Mouse (Mus musculus) testis, adult 2 months (tissue): ENCODE measurements around the gene Cyp1b1. TPM values are rescaled to one million over a fixed set of nuclear protein-coding genes. Genes with fewer than 3 reads are reported as not detected.

ENCODE experiments used
- H3K27ac ChIP-seq: fragments of 200-500 bp; 2 replicates; pipeline ENCODE4 v1.5.1; 2012; ENCODE audit warnings: low read depth, low read length; ENCODE audit not compliant: control insufficient read depth, insufficient read depth
- H3K27me3 ChIP-seq: fragments of 200-500 bp; 2 replicates; pipeline ENCODE4 v1.6.1; 2012; ENCODE audit warnings: mild to moderate bottlenecking, low read length, moderate library complexity; ENCODE audit not compliant: control insufficient read depth, insufficient read depth
- H3K36me3 ChIP-seq: fragments of 200-500 bp; 2 replicates; pipeline ENCODE4 v1.6.1; 2012; ENCODE audit warnings: mild to moderate bottlenecking, low read length; ENCODE audit not compliant: control insufficient read depth, insufficient read depth
- H3K4me1 ChIP-seq: fragments of 200-500 bp; 2 replicates; pipeline ENCODE4 v1.6.1; 2012; ENCODE audit warnings: low read length; ENCODE audit not compliant: control insufficient read depth, insufficient read depth
- H3K4me3 ChIP-seq: fragments of 200-500 bp; 2 replicates; pipeline ENCODE4 v1.5.1; 2012; ENCODE audit warnings: low read depth, mild to moderate bottlenecking, low read length, moderate library complexity, mixed read lengths; ENCODE audit not compliant: control insufficient read depth
- CTCF ChIP-seq: fragments of 200-500 bp; IDR thresholded peaks from 2 replicates; pipeline ENCODE4 v1.5.1; 2012; ENCODE audit warnings: low read depth, mild to moderate bottlenecking, inconsistent platforms, low read length, moderate library complexity; ENCODE audit not compliant: control insufficient read depth, insufficient read depth, insufficient replicate concordance
- POLR2A ChIP-seq: fragments of 200-500 bp; IDR thresholded peaks from 2 replicates; pipeline ENCODE4 v1.6.1; 2012; ENCODE audit warnings: low read depth, mild to moderate bottlenecking, inconsistent platforms, low read length, moderate library complexity; ENCODE audit not compliant: control insufficient read depth
- polyA plus RNA-seq: library from polyadenylated mRNA; depleted of rRNA; stranded (reverse); fragments of >200 nt; gene quantifications from 2 replicates; pipeline ENCODE4 v1.2.3, GENCODE M21; 2012

The Cyp1b1 gene
- polyA plus RNA-seq, 1 experiment: 34.0 TPM

DNA sequence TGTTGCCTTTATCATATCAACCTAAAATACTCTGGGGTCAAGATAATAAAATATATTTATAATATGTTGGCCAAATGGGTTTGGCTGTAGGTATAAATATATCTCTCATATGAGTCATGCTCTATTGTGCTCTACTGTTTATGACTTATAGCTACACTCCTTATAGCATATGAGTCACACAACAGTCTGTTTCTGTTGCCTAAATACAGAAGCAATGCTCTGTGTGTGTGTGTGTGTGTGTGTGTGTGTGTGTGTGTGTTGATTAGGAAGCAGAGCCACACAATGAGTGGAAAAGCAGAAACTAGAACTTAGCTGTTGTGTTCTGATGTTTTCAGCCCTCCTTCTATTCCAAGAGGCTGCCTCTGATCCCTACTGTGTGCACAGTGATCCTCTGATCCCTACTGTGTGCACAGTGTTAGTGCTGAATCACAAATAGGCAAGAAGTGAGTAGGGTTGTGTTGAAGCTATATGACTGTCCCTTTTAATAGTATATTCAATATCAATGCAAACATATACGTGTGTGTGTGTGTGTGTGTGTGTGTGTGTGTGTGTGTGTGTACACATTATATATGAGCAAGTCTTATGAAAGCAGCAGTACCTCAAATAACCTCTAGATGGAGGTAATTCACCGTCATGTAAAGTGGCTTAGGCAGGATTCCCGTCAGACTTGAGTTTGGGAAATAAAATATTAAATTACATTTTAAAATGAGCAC, 51.3 kb downstream of the Cyp1b1 start:
- H3K36me3 ChIP-seq: no peaks in the 10 kb centered on the region
- H3K4me3 ChIP-seq: no peak overlapping the region
- TF ChIP-seq CTCF: no peak
- no peak for TF ChIP-seq POLR2A
- no peaks in the 10 kb centered on the region for H3K27me3 ChIP-seq
- H3K4me1 ChIP-seq: peaks cover 2% of the 10 kb centered on the region; the same call in 1 of the 2 replicates
- no peak overlapping the region for H3K27ac ChIP-seq

DNA sequence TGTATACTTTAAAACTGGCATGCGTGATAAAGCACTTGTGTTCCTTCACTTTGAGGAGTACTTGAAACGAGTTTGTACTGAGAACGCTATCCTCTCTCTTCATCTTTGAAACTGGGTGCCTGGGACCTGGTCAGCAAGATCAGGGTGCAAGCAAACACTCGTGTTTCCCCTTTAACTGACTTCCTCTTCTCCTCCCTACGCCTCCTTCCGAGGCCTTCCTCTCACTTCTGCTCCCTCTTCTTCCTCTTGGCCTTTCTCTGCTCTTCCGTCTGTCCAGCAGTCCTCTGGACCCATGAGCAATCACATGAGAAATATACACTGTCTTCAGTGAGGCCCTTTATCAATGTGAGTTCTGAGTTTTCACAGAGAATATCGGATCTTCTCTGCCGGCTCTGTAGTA, 53.0 kb downstream of the Cyp1b1 start:
- TF ChIP-seq CTCF (no peak), POLR2A (no peak)
- H3K4me3 ChIP-seq: no peak overlapping the region
- H3K27me3 ChIP-seq: no peaks in the 10 kb centered on the region
- H3K36me3 ChIP-seq: no peaks in the 10 kb centered on the region
- no peak overlapping the region for H3K27ac ChIP-seq
- peaks cover 2% of the 10 kb centered on the region; the same call in 1 of the 2 replicates for H3K4me1 ChIP-seq

DNA sequence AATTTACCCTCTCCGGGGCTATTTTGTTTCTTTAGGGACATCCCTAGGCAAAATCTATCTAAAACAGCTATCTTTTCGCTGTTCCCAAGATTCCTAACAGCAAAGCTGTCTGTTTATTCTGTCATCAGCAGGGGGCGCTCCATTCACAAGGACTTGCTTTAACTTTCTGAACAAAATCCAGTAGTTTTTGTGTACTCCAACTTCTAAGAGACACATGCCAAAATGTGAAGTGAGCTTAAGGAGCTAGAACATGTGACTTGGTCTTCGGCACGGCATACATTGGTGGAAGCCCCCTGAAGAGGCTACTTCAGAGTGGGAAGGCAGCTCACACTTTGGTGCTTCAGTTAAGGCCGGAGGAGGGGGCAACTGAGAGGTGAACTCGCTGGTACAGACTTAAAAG, 53.5 kb downstream of the Cyp1b1 start:
- H3K27ac ChIP-seq: no peak overlapping the region
- no peaks in the 10 kb centered on the region for H3K36me3 ChIP-seq
- H3K4me1 ChIP-seq: peaks cover 2% of the 10 kb centered on the region; the same call in 1 of the 2 replicates
- H3K27me3 ChIP-seq: no peaks in the 10 kb centered on the region
- no peak overlapping the region for H3K4me3 ChIP-seq
- no peak for TF ChIP-seq CTCF
- no peak for TF ChIP-seq POLR2A

DNA sequence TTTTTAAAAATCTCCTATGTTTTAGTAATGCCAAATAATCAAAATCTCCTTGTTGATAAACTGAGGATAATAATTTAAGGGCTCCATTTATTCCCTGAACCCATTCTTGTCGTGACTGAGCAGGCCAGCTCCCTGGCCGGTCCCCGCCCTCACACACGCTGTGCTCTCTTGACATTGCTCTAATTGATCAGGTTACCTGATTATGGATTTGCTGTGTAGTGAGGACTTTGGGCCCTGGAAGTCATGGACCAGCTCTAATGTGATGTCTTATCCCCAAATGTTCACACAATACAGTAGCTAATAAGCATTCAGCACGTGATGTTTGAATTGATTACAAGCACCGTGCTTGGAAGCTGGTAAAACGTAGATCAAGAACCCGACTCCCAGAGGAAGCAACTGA, 56.0 kb downstream of the Cyp1b1 start:
- Histone ChIP-seq H3K4me3 (no peak overlapping the region), H3K4me1 (peaks cover 2% of the 10 kb centered on the region; the same call in 1 of the 2 replicates), H3K27ac (no peak overlapping the region), H3K27me3 (no peaks in the 10 kb centered on the region), H3K36me3 (no peaks in the 10 kb centered on the region)
- no peak for TF ChIP-seq CTCF
- no peak for TF ChIP-seq POLR2A

DNA sequence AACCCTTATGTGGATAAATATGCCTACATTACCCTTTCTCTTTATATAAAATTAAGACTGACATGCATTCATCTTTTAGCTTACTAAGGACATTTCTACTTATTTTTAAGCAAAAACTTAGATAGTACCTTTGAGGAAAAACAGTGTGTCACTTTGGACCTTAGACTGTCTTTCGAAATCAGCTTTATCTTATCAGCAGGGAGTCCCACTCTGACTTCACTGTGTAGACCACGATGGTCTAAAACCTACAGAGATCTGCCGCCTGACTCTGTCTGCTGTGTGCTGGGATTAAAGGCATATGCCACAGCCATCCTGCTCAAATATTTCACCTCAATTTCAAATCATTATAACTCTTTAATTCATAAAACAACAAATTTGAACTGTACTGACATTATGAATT, 56.4 kb downstream of the Cyp1b1 start:
- peaks cover 2% of the 10 kb centered on the region; the same call in 1 of the 2 replicates for H3K4me1 ChIP-seq
- no peak for TF ChIP-seq POLR2A
- no peaks in the 10 kb centered on the region for H3K36me3 ChIP-seq
- H3K4me3 ChIP-seq: no peak overlapping the region
- no peaks in the 10 kb centered on the region for H3K27me3 ChIP-seq
- H3K27ac ChIP-seq: no peak overlapping the region

DNA sequence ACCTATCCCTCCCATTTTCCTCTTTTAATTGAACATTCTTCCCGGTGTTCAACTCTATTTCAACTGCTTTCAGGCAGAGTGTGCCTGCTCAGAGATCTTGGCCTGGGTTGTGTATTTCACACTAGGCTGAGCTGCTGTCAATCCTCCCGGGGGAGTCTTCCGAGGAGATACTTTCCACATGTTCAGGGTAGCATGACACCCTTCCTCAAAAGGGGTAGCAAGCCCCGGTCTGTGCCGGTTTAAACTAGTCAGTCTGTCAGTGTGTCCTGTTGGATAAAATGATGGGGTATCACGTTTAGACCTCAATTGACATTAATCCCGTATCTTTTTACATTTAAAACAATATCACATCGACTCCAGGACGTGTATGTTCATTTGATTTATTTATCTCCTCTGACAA, 57.1 kb downstream of the Cyp1b1 start:
- Histone ChIP-seq H3K27ac (no peak overlapping the region), H3K36me3 (no peaks in the 10 kb centered on the region), H3K27me3 (no peaks in the 10 kb centered on the region), H3K4me3 (no peak overlapping the region), H3K4me1 (peaks cover 2% of the 10 kb centered on the region; the same call in 1 of the 2 replicates)
- TF ChIP-seq POLR2A (no peak), CTCF (no peak)

DNA sequence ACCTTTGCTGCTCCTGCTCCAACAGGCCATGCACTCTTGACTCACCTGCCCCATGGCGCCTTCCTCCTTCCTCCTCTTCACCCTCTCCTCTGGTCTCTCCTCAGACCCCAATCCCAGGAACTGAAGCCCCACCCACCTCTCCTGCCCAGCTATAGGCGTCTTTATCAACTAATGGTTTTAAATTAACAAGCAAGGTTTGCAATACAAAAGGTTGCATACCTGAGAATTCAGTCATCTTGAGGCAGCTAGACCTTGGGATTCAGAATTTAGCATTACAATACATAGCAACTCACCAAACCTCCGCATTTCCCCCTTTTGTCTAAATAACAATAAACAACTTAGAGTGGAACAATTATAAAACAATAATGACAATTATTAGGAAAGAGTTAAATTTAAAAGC, 60.7 kb downstream of the Cyp1b1 start:
- TF ChIP-seq CTCF (no peak), POLR2A (no peak)
- Histone ChIP-seq H3K4me1 (no peaks in the 10 kb centered on the region), H3K27me3 (no peaks in the 10 kb centered on the region), H3K27ac (no peak overlapping the region), H3K36me3 (no peaks in the 10 kb centered on the region), H3K4me3 (no peak overlapping the region)
